Mouse (Mus musculus) neural tube, embryonic 10.5 days (tissue): ENCODE results near the gene Gm10447.
A peak's percentile ranks its signal among the peaks of the same experiment; 100 is the strongest.

Experiments used
- DNase-seq: peaks from one replicate; pipeline ENCODE4 v3.0.0-alpha.2; 2017; ENCODE audit warnings: low spot score; ENCODE audit errors: extremely low spot score

Gene Gm10447

DNA sequence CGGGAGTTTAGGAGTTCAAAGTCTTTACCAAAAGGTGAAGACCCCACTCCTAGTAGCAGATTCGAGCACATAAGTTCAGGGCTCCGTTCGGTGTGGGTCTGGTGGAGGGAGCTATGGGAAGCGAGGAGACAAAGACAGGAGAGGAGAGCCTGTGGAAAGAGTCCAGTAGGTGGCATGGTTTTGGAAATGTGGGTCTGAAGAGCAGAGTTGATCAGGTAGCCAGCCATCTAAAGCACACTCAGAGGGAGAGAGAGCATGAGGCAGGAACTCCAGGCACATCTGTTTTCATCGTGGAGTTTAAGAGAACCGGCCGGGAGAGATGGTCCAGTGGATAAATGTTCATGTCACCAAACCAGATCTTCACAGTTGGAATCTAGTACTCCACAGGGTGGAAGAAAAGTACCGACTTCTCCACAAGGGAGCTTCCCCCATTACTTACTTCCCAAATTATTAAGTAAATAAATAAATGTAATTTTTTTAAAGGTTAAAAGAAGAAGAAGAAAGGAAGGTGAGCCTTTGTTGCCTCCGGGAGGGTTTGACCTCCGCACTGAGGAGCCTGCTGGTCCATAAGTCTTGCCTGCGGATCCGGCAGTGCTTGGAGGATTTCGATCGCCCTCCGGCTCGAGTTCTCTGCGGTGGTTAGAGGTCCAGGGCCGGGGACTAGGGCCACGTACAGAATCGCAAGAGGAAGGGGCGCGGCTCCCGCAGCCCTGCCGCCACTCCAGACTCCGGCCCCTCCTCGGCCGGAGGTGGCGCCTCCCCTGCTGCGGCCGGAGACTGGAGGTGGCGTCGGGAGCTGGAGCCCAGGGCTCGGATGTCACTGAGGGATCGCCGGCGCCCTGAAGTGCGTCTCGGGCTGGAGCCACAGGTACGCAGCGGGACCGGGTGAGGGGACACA lies at the start of gene Gm10447, which contains the start of gene Shroom1:
Gm10447 (minus strand) TSS at position 637 of the 898 bp plus-strand sequence.
Shroom1 (plus strand) TSS at position 732 of the 898 bp plus-strand sequence.
- DNase-seq, result peak; percentile 66

DNA sequence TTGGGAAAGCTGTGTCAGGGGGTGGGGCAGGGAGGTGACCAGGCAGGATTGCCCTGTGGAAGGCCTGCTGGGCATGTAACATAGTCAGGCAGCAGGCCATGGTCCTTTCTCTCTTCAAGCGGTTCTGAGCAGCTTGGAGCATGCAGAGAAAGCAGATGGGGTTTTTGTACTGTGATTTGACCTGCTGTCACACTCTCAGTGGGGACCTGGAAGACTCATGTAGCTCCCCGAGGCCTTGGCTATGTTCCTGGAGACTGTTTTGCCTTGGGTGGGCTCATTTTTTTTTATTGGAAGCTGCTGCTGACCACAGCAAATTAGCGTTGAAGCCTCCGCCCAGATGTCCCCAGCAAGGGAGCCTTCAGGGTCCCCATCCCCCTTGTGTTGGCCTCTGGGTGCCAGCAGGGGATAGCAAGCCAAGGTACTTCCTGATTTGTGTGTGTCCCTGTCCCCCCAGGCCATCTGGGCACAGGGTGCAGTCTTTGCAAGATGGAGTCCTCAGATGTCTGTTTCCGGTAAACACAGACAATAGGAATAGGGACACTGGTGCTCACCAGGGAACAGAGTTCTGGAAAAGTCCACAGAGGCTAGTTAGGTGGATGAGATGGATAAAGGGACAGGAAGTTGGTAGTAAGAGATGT lies 48.2 kb upstream of the Gm10447 start:
- no peak for DNase-seq

DNA sequence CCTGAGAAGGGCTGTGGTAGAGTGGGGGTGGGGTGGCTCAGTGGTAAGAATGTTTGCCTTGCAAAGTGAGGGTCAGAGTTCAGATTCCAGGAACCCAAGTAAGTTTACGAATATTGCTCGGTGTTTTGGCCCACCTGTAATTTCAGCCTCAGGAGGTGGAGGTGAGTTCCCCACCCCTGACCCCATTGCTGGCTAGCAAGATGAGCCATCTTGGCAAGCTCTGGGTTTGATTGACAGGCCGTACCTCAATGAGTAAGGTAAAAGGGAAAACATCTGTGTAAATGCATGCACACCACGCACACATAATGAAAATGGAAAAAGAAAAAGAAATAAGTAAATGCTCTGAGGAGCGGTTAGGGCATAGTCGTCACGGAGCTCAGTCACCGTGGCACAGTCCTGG lies 47.5 kb upstream of the Gm10447 start:
- DNase-seq, result no peak

DNA sequence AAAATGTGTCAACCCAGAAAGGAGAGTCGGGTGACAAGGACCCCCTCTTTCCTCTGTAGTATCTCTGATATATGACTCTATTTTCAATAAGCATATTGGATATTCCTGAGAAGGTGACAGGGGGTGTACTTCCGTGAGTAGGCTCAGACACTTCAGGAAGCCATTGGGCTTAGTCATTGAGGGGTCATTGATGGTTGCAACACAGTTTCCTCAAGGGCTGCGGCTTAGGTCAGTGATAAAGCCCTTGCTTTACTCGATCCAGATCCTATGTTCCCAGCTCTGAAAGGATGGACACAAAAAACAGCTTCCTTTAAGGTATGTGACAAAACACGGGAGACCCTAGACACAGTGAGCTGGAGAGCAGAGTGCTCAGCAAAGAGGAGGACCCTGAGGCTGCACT lies 46.8 kb upstream of the Gm10447 start:
- DNase-seq, result no peak

- DNase-seq, result no peak
Measured at GRCm38 (mm10) chr11:53502039-53502765, 45.3 kb upstream of the Gm10447 start.

GRCm38 (mm10) chr11:53500569-53500968 lies 43.7 kb upstream of the Gm10447 start:
- no peak for DNase-seq

GRCm38 (mm10) chr11:53496946-53497345 lies 40.0 kb upstream of the Gm10447 start:
- no peak for DNase-seq

GRCm38 (mm10) chr11:53495417-53495816 lies 38.5 kb upstream of the Gm10447 start:
- DNase-seq, result no peak

DNA sequence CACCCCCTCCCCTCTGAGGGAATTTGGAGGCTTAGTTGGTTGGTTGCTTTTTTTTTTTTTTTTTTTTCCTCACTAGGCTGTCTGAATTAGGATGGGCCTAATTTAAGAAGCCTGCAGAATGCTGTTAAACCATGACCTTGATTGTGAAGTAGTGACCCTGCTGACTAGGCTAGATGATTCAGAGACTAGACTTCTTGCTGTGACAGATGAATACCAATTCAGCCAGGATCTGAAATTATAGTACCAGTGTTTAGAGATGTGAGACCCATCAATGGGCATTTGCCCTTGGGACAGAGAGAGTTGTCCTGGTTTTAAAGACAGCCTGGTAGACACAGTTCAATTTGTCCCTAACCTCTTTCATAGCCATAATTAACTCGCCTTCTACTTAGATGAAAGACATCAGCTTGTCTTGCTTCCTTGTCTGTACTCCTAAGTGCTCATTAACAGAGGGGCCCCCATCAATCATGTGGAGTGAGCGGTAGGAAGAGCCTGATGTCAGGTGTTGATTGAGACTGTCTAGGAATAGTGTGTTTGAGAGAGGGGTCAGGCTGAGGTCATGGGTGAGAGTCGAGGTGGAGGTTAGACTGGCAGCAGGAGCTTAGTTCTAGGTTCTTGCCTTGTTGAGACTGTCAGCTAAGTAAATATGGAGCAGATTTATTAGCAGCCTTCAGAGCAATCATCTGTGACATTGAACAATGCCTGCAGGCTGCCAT lies 36.5 kb upstream of the Gm10447 start:
- peak; percentile 54 for DNase-seq

DNA sequence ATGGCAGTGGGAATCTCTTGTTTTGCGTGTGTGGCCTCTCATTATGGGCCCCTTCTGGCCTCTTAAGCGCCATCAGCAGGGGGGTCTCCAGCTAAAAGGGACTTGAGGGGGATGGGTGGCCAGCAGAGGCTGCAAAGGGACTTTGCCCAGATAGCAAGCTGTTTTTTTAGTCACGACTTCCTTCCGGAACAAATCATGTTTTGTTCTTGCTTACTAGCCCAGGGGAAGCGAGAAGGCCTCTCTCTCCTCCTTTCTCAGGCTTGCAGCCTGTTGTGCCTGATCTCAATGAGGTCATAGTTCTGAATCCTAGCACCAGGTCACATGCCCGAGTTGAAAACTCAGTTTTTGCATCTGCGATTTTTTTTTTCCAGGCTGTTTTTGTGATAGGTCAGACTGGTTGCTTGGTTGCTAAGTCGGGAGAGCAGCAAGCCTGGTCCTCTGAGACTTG lies 35.1 kb upstream of the Gm10447 start:
- no peak for DNase-seq

DNA sequence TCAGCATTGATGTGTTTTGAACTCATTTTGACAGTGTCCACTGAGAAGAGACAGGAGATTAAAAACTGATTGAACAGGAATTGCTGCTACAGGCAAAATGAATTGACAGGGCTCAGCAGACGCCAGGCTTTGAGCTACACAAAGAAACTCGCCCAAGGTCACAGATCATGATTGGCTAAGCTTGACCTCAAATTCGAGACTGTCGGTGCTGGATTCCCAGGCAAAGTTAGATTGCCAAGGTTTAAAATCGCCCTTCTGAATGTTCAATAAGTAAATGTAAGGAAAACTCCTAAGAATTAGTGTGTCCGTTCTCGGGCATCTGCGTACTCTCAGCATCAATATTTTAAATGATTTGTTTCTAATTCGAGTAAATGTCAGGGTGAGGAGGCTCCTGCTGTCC lies 32.5 kb upstream of the Gm10447 start:
- DNase-seq, result no peak

GRCm38 (mm10) chr11:53489007-53489406 lies 32.1 kb upstream of the Gm10447 start:
- no peak for DNase-seq

GRCm38 (mm10) chr11:53486822-53487594 lies 30.1 kb upstream of the Gm10447 start:
- no peak for DNase-seq

DNA sequence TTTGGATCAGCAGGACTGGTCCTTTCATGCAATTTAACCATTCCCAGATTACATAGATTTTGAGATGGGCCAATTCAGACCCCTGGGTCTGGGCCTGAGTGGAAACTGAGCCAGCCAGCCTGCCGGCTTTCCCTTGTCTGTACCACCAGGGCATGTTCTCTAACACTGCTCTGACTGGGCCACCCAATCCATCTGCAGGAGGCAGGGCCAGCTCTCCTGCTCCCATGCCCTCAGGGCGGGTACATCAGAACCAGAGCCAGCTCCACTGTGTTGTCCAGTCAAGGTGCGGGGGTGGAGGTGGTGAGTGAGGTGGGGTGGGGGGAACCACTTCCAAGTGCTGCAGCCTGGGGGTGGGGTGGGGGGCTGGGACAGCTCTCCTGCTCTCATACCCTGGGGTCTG lies 29.4 kb upstream of the Gm10447 start:
- DNase-seq, result no peak

DNA sequence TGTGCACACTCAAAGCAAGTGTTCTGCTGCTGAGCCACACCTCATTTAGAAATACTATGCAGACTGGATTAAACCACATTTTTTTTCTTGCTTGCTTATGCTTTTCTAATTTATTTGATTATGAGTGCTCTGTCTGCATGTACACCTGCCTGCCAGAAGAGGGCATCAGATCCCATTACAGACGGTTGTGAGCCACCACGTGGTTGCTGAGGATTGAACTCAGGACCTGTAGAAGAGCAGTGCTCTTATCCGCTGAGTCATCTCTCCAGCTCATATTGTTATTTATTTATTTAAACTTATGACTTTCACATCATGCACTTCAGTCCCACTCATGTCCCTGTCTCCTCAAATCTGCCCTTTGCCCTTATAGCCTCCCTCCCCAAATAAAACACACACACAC lies 28.8 kb upstream of the Gm10447 start:
- no peak for DNase-seq

DNA sequence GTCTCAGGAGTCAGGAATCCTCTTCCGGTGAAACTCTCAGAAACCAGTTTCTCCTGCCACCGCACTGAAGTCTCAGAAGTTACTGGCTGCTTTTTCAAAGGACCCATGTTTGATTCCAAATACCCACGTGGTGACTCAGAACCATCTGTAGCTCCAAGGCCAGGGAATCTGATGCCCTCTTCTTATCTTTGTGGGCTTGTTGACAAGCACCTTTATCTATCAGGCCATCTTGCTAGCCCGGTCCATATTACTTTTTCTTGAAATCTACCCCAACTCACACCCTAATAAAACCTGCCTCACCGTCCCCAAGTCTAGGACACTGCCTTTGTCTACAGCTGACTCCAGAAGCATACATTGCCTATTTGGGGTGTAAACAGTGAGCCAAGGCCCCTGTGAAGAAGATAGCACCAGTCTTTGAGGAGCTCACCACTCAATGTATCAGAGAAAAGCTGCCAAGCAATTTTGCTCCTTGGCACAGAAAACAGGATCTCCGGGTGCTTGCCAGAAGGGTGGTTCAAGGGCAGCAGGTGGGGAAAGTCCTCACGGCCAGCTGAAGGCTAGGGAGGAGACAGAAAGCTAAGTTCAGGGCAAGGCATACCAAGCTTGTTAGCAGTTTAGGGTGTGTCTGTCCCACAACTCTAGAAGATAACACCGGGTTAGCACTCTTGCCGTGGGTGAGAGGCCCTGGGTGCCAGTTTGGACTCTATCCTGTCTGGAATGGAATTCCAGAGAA lies 26.4 kb upstream of the Gm10447 start:
- DNase-seq, result no peak

- no peak for DNase-seq
Measured at GRCm38 (mm10) chr11:53481088-53481730, 24.3 kb upstream of the Gm10447 start.

DNA sequence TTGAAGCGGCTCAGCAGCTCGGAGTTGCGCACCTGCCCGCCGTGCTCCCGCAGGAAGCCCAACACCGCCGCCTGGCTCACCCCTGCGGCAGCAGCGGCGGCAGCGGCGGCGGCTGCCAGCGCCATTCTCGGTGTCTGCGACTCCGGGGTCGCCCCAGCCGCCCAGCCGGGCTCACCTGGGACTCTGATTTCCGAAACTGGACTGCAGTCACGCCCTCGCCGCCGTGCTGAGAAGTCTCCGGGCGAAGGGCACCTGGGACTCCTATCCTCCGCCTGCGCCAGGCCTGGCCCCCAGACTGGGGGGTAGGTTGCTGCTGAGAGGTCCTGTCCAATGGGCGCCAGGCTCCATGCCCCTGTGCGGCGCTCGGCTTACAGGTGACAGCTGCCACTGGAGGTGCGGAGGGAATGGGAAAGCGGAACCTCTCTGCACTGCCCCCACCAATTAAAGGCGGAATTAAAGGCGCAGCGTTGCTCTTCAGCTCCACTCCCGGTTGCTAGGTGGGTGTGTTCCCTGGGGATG lies 22.9 kb upstream of the Gm10447 start, which contains the start of the genes Gm9945 and Sowaha:
Gm9945 (plus strand) TSS at position 384 of the 519 bp plus-strand sequence.
Sowaha (minus strand) TSS at position 492 of the 519 bp plus-strand sequence.
- DNase-seq, result no peak
